Mouse (Mus musculus) central nervous system, embryonic 18 days (tissue): ENCODE results near the gene Col9a2. TPM values are rescaled to one million over a fixed set of nuclear protein-coding genes. Genes with fewer than 3 reads are reported as not detected.

Experiments used
- polyA plus RNA-seq: library from polyadenylated mRNA; depleted of rRNA; stranded (reverse); fragments of >200 nt; gene quantifications from 2 replicates; pipeline ENCODE4 v1.2.3, GENCODE M21; 2012; rRNA removed

Gene Col9a2
- 16.7 and 24.6 TPM in 2 replicates for polyA plus RNA-seq

DNA sequence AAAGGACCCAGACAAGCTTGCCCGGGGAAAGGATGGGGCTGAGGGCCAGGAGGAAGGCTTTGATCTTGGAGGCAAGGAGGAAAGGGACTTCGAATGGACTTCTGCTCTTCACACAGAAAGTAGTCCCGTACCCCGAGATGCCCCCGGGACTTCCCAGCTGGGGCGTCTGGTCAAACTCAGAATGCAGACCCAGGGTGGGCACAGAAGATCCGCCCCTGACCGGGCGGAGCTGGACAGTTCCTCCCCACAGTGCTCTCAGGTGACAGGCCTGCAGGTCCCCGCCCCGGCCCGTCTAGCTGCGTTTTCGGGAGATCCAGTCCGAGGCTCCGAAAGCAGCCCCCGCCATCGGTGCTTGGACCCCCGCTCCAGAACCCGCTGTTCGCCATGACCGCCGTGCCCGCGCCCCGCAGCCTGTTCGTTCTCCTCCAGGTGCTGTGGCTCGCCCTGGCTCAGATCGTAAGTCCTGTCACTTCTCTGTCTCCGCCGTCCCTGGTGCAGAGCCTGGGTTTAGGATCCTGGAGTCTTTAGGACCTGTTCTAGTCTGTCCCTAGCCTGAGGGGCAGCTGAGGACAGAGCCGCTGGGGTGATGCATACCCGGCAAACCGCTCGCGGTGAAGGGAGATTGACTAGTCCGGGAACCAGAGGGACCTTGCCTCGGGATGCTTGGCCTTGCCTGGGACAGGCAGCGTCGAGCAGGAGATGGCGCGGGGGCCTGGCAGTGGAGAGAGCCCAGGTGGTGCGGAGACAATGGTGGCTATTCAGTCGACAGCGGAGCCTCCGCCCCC lies at the start of gene Col9a2:
Gene Col9a2, plus strand, starts transcription at position 55 of the 785 bp plus-strand sequence.

GRCm38 (mm10) chr4:121016928-121017657 lies 22.1 kb upstream of the Col9a2 start, which contains the start of gene Smap2:
Smap2 (minus strand) TSS chr4:121017247.

DNA sequence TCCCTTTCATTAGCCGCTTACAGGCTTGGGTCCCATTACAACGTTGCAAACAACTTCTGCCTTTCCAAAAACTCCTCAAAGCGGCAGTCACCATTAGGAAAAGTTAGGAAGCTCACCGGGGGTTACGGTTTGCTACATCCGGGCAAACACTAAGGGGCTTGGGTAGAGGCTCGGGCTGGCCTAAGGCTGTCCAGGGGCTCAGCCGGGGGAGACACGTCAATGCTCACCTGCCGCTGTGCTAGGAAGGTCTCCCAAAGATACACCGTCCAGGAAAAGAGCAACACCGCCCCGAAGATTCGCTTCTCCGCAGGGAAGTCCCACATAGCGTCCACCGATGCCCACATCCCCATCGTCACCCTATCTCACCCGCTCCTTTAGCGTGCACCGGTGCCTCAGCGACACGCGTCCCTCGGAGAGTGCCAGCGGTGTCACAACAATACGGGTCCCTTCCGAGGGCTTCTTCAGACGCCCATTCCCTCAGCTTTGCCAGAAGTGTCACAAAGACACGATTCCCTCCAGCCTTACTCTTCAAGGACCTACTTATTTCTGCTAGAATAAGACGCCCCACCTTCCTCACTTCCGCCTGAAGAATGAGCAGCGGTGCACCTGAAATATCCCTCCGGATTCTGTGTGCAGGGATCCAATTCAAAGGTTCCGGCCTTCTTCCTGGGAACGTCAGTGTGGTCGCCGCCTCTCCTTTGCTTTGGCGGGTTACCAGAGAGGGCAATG lies 58.6 kb downstream of the Col9a2 start, which contains the start of gene Zmpste24:
Gene Zmpste24, minus strand, starts transcription at position 592 of the 729 bp plus-strand sequence.

Other genes starting within 250 kb of the Col9a2 start
- gene Nfyc, start 207.8 kb upstream of the Col9a2 start, polyA plus RNA-seq = 128 and 136 TPM in 2 replicates
- 51.9 and 52.0 TPM in 2 replicates for gene Rims3, start 184.6 kb upstream of the Col9a2 start, polyA plus RNA-seq
- gene Exo5, start 114.4 kb upstream of the Col9a2 start, polyA plus RNA-seq = 32.3 and 34.7 TPM in 2 replicates
- gene Zfp69, start 87.7 kb upstream of the Col9a2 start, polyA plus RNA-seq = 2.3 and 2.8 TPM in 2 replicates
- 45.8 and 54.0 TPM in 2 replicates for gene Smap2, start 22.1 kb upstream of the Col9a2 start, polyA plus RNA-seq
- gene Zmpste24, start 58.9 kb downstream of the Col9a2 start, polyA plus RNA-seq = 15.2 and 16.9 TPM in 2 replicates
- 0.13 TPM in 1 of 2 replicates, not detected in the other for gene Tmco2, start 69.8 kb downstream of the Col9a2 start, polyA plus RNA-seq
- gene Rlf, start 175.7 kb downstream of the Col9a2 start, polyA plus RNA-seq = 20.9 and 22.8 TPM in 2 replicates